Mouse (Mus musculus): ENCODE measurements around the gene Gpx4. TPM values are rescaled to one million over a fixed set of nuclear protein-coding genes. Genes with fewer than 3 reads are reported as not detected.
"Not testable (repeated sequence)": the region's sequence is repeated elsewhere in the genome, so short reads cannot be mapped to it uniquely, and the experiment has no call there.

The Gpx4 gene
- polyA plus RNA-seq, 1 experiment from 2014 or later: 432 TPM

DNA sequence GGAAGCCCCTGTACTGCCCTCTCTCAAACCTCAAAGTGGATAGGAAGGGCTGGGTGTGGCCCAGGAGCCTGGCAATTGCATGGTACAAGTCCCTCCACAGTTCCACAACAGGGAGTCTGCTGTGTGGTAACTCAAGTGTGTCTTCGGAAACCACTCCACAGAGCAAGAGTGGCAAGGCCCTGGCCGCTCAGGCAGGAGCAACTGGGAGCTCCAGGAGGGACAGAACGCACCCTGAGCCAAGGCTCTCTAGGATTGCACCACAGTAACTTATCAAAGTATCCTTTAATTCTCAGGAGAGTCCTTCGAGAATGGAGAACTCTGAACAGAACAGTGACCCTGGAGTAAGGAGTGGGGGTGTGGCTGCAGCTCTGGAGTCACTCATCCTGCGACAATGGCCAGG, 11.3 kb upstream of the Gpx4 start:
- 89% methylated on average over 5 of the region's 5 CpGs for WGBS
- no peaks in the 10 kb centered on the region for H3K9me3 ChIP-seq
- no peaks in the 10 kb centered on the region for H3K27me3 ChIP-seq
- H3K4me1 ChIP-seq: peaks cover 22% of the 10 kb centered on the region
- H3K9ac ChIP-seq: no peak overlapping the region
- ATAC-seq (ENCODE audit: insufficient number of reproducible peaks, low FRiP score, low TSS enrichment, low read depth): no peak
- H3K27ac ChIP-seq: no peak overlapping the region
- H3K36me3 ChIP-seq: peaks cover 39% of the 10 kb centered on the region
- H3K4me3 ChIP-seq: no peak overlapping the region
- no peak overlapping the region for H3K4me2 ChIP-seq

DNA sequence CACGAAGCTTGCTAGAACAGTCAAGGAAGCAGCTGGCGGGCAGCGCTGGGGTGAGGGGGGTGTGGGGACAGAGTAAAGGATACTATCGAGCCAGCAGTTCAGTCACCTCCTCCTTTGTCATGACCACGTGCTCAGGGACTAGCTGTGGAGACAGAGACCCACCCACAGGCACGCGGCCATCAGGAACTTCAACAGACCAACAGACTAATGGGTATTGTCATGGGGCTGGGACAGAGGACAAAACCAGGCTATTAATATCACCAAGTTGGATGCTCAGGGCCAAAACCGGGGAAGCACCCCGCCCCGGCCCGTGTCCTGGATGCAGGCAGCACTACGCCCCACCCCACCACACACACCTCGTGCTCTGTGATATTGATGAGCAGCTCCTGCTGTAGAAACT, 10.1 kb upstream of the Gpx4 start:
- H3K27me3 ChIP-seq: no peaks in the 10 kb centered on the region
- no peaks in the 10 kb centered on the region for H3K9me3 ChIP-seq
- peaks cover 22% of the 10 kb centered on the region for H3K4me1 ChIP-seq
- H3K4me2 ChIP-seq: no peak overlapping the region
- ATAC-seq (ENCODE audit: insufficient number of reproducible peaks, low FRiP score, low TSS enrichment, low read depth): no peak
- no peak overlapping the region for H3K9ac ChIP-seq
- H3K36me3 ChIP-seq: peaks cover 39% of the 10 kb centered on the region
- WGBS: 91% methylated on average over 13 of the region's 13 CpGs
- H3K4me3 ChIP-seq: no peak overlapping the region
- H3K27ac ChIP-seq: no peak overlapping the region

DNA sequence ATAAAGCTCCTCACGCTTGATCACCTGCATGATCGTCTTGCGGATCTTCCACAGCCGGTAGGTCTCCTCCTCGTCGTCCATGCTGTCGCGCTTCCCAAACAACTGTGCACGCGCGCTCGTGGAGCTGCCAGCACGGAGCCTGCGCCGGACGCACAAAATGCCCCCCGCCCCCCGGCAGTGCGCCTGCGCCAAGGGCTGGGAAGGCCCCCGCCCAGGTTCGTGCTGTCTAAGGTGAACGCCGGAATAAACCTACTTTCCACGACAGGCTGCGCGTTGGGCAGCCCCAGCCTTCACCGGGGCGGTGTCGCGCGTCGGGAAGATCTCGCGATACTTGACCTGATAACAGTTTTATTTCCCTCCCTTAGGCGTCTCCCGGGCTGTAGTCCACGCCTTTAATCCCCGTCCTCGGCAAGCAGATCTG, 7.4 kb upstream of the Gpx4 start, which contains the start of gene Polr2e:
Gene Polr2e (minus strand): TSS at position 237 of the 421 bp plus-strand sequence.
- Histone ChIP-seq H3K27me3 (no peaks in the 10 kb centered on the region), H3K9ac (peak within 1 kb of the TSS; percentile 76), H3K4me3 (peak within 1 kb of the TSS; percentile 84), H3K27ac (peak within 1 kb of the TSS; percentile 79), H3K9me3 (no peaks in the 10 kb centered on the region), H3K4me2 (peak within 1 kb of the TSS; percentile 62), H3K4me1 (peaks cover 18% of the 10 kb centered on the region), H3K36me3 (peaks cover 37% of the 10 kb centered on the region)
- WGBS: under 1% methylated on average over 40 of the region's 40 CpGs
- peak; percentile 97 for ATAC-seq (ENCODE audit: insufficient number of reproducible peaks, low FRiP score, low TSS enrichment, low read depth)

DNA sequence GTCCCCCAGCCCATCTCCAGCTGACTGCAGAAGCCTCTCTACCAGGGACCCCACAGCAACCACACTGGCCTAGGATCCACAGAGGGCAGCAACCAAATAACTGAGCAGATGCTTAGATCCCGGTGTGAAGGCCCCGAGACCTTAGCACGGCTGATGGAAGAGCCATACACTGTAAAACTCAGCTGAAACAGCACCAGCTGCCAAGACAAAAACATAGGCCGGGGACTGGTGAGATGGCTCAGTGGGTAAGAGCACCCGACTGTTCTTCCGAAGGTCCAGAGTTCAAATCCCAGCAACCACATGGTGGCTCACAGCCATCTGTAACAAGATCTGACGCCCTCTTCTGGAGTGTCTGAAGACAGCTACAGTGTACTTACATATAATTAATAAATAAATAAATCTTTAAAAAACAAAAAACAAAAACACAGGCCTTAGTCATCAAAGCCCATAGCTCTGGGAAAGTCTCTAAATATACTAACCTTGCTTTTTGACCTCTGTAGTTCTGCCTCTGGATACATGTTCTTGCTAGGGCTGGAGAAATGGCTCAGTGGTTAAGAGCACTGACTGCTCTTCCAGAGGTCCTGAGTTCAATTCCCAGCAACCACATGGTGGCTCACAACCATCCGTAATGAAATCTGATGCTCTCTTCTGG, 5.4 kb upstream of the Gpx4 start:
- H3K27me3 ChIP-seq; H3K4me2 ChIP-seq; H3K9me3 ChIP-seq; H3K9ac ChIP-seq; H3K4me3 ChIP-seq; ATAC-seq (ENCODE audit: insufficient number of reproducible peaks, low FRiP score, low TSS enrichment, low read depth); H3K27ac ChIP-seq: not testable (repeated sequence)
- Histone ChIP-seq H3K36me3 (peaks cover 18% of the 10 kb centered on the region), H3K4me1 (peaks cover 18% of the 10 kb centered on the region)
- 82% methylated on average over 8 of the region's 8 CpGs for WGBS

DNA sequence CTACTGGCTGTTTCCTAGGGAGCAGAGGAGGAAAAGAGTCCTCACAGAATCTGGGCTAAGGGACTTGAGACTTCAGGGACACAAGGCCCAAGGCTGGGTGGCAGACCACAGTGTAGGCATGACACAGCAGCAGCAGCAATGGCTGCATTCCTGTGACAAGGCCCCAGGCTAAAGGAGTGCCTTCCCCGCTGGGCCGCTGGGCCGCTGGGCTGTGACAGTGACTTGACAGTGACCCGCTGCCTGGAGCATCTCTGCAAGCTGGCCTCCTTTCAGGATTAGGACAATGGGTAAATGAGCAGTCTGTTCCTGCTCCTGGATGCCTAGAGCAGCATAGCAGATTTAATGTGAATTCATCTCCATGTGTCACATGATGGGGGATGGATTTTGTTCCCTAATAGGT, 2.9 kb upstream of the Gpx4 start:
- WGBS: 47% methylated on average over 4 of the region's 4 CpGs
- no peak for ATAC-seq (ENCODE audit: insufficient number of reproducible peaks, low FRiP score, low TSS enrichment, low read depth)
- no peak overlapping the region for H3K27ac ChIP-seq

DNA sequence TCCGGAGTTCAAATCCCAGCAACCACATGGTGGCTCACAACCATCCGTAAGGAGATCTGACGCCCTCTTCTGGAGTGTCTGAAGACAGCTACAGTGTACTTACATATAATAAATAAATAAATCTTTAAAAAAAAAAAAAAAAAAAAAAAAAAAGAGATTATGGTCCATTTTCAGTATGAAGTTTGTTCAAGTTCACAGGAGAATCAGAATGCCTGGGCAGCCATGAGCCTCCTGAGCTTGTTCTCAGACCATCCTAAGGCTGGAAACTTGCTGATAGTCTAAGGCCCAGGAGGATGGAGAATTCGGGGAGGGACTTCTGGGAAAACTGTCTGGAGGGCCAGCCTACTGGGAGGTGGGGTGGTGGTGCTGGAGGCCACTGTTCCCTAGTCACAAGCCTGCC, 1.6 kb upstream of the Gpx4 start:
- H3K27me3 ChIP-seq; H3K9me3 ChIP-seq; H3K4me1 ChIP-seq; H3K4me3 ChIP-seq; H3K36me3 ChIP-seq; H3K9ac ChIP-seq; ATAC-seq (ENCODE audit: insufficient number of reproducible peaks, low FRiP score, low TSS enrichment, low read depth); H3K4me2 ChIP-seq; H3K27ac ChIP-seq: not testable (repeated sequence)
- WGBS: 75% methylated on average over 4 of the region's 4 CpGs

More for the DNA sequence above, 2.9 kb upstream of the Gpx4 start:
- Histone ChIP-seq H3K4me1 (peaks cover 12% of the 10 kb centered on the region), H3K27me3 (no peaks in the 10 kb centered on the region), H3K4me3 (no peak overlapping the region), H3K9me3 (no peaks in the 10 kb centered on the region), H3K9ac (no peak overlapping the region), H3K4me2 (no peak overlapping the region), H3K36me3 (no peaks in the 10 kb centered on the region)

GRCm38 (mm10) chr10:80045766-80046165, 1.2 kb upstream of the Gpx4 start:
- Histone ChIP-seq H3K4me2 (no peak overlapping the region), H3K27ac (no peak overlapping the region), H3K36me3 (no peaks in the 10 kb centered on the region), H3K9me3 (no peaks in the 10 kb centered on the region), H3K9ac (no peak overlapping the region), H3K4me1 (peaks cover 8% of the 10 kb centered on the region), H3K27me3 (no peaks in the 10 kb centered on the region), H3K4me3 (no peak overlapping the region)
- WGBS: 80% methylated on average over 5 of the region's 5 CpGs
- ATAC-seq (ENCODE audit: insufficient number of reproducible peaks, low FRiP score, low TSS enrichment, low read depth): no peak

- Histone ChIP-seq H3K4me2 (no peak overlapping the region), H3K4me1 (peaks cover 18% of the 10 kb centered on the region)
These were observed 1.4 kb downstream of the Gpx4 start for GRCm38 (mm10) chr10:80048396-80048795.

GRCm38 (mm10) chr10:80048834-80049233, 1.9 kb downstream of the Gpx4 start:
- H3K27ac ChIP-seq: peak overlapping the region; percentile 9; the same call in 1 of the 2 replicates
- no peaks in the 10 kb centered on the region for H3K9me3 ChIP-seq
- no peaks in the 10 kb centered on the region for H3K27me3 ChIP-seq
- WGBS: 62% methylated on average over 3 of the region's 3 CpGs
- ATAC-seq (ENCODE audit: insufficient number of reproducible peaks, low FRiP score, low TSS enrichment, low read depth): no peak
- H3K36me3 ChIP-seq: no peaks in the 10 kb centered on the region
- H3K4me3 ChIP-seq: no peak overlapping the region
- H3K4me1 ChIP-seq: peaks cover 18% of the 10 kb centered on the region
- H3K4me2 ChIP-seq: no peak overlapping the region
- H3K9ac ChIP-seq: no peak overlapping the region

More at GRCm38 (mm10) chr10:80048396-80048795, 1.4 kb downstream of the Gpx4 start:
- no peaks in the 10 kb centered on the region for H3K9me3 ChIP-seq
- peak overlapping the region; percentile 9; the same call in 1 of the 2 replicates for H3K27ac ChIP-seq
- H3K36me3 ChIP-seq: no peaks in the 10 kb centered on the region
- no peak overlapping the region for H3K4me3 ChIP-seq
- H3K9ac ChIP-seq: no peak overlapping the region
- no peaks in the 10 kb centered on the region for H3K27me3 ChIP-seq
- WGBS: 27% methylated on average over 5 of the region's 5 CpGs
- ATAC-seq (ENCODE audit: insufficient number of reproducible peaks, low FRiP score, low TSS enrichment, low read depth): no peak

DNA sequence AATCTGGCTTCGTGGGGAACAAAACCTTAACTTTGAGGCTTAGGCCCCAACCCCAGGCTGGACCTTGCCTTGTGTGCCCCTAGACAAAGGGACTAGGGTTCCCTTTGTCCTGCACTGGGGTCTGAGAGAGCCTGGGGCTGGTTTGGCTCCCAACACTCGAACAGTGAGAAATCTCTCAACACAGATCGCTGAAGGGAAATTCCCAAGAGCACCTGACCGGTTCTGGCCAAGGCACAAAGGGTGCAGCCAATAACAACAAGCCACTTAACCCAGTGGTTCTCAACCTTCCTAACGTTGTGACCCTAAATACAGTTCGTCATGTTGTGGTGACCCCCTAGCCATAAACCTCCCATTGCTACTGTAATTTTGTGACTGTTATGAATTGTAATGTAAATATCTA, 3.3 kb downstream of the Gpx4 start:
- no peak overlapping the region for H3K4me3 ChIP-seq
- 33% methylated on average over 6 of the region's 6 CpGs for WGBS
- no peak overlapping the region for H3K27ac ChIP-seq
- H3K36me3 ChIP-seq: no peaks in the 10 kb centered on the region
- no peak overlapping the region for H3K9ac ChIP-seq
- ATAC-seq (ENCODE audit: insufficient number of reproducible peaks, low FRiP score, low TSS enrichment, low read depth): no peak
- no peaks in the 10 kb centered on the region for H3K27me3 ChIP-seq
- H3K9me3 ChIP-seq: no peaks in the 10 kb centered on the region
- H3K4me2 ChIP-seq: no peak overlapping the region
- peaks cover 29% of the 10 kb centered on the region for H3K4me1 ChIP-seq

GRCm38 (mm10) chr10:80050885-80051617, 4.1 kb downstream of the Gpx4 start:
- peaks cover 35% of the 10 kb centered on the region for H3K4me1 ChIP-seq
- 34% methylated on average over 15 of the region's 15 CpGs for WGBS
- no peak overlapping the region for H3K9ac ChIP-seq
- no peak overlapping the region; the same call in 1 of the 2 replicates for H3K27ac ChIP-seq
- H3K9me3 ChIP-seq: no peaks in the 10 kb centered on the region
- no peak overlapping the region for H3K4me2 ChIP-seq
- peaks cover 5% of the 10 kb centered on the region for H3K36me3 ChIP-seq
- H3K4me3 ChIP-seq: no peak overlapping the region
- ATAC-seq (ENCODE audit: insufficient number of reproducible peaks, low FRiP score, low TSS enrichment, low read depth): no peak
- no peaks in the 10 kb centered on the region for H3K27me3 ChIP-seq

- ATAC-seq (ENCODE audit: insufficient number of reproducible peaks, low FRiP score, low TSS enrichment, low read depth): no peak
- WGBS: 45% methylated on average over 13 of the region's 14 CpGs
- peaks cover 35% of the 10 kb centered on the region for H3K4me1 ChIP-seq
- peaks cover 11% of the 10 kb centered on the region for H3K36me3 ChIP-seq
- H3K9me3 ChIP-seq: no peaks in the 10 kb centered on the region
- H3K4me3 ChIP-seq: no peak overlapping the region
- H3K9ac ChIP-seq: no peak overlapping the region
- H3K27me3 ChIP-seq: no peaks in the 10 kb centered on the region
- no peak overlapping the region for H3K4me2 ChIP-seq
- peak overlapping the region; percentile 17 for H3K27ac ChIP-seq
These were observed 4.8 kb downstream of the Gpx4 start for GRCm38 (mm10) chr10:80051618-80052373.
